Mouse (Mus musculus) large intestine, adult 2 months (tissue): ENCODE results near the gene Ppp1r18. TPM values are rescaled to one million over a fixed set of nuclear protein-coding genes. Genes with fewer than 3 reads are reported as not detected.
"Not testable (repeated sequence)": the region's sequence is repeated elsewhere in the genome, so short reads cannot be mapped to it uniquely, and the experiment has no call there.

Source experiments
- DNase-seq: peaks from one replicate; pipeline ENCODE4 v3.0.0-alpha.2; 2012; ENCODE audit warnings: low read depth, low spot score
- WGBS: fragments of 180-500 bp; shearing (Covaris S2); methylation state at CpG from one replicate; pipeline ENCODE4 v1.1.7; 2018; 5-methylcytosine and 5-hydroxymethylcytosine counted together
- polyA plus RNA-seq: library from polyadenylated mRNA; depleted of rRNA; stranded (reverse); fragments of >200 nt; gene quantifications from 2 replicates; pipeline ENCODE4 v1.2.3, GENCODE M21; 2012

Ppp1r18 gene
- polyA plus RNA-seq, 1 experiment = 26.7 TPM

DNA sequence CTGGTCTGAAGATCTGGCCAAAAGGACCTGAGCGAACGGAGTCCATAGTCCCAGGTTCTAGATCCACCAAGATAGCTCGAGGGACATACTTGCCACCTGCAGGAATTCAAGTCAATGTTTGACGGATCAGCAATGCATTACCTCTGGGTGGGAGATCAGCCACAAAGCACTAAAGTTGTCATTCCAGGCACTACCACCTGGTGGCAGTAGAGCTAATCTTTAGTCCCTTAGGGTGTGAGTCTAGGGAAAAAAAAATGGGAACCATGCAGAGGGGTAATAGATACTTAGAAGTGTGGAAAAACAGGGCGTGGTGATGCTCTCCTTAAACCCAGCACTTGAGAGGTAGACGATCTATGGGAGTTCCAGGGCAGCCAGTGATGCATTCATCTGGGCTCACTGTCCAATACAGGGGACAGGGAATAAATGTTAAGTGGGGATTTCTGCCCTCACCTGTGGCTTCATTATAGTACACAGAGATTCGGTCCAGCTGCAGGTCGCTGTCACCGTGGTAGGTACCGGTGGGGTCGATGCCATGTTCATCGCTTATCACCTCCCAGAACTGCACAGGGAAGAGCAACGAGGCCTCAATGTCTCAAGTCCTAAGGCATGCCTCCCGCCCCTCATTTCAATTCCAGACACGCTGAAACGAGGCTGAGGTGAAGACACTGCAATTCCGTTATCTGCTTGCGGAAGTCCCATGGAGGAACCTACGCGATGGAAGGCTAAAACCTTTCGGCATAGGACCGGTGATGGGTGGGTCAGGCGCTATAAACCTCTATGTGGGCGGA is 29.0 kb upstream of the Ppp1r18 start:
- 4% methylated on average over 24 of the region's 24 CpGs for WGBS
- peak; percentile 81 for DNase-seq

DNA sequence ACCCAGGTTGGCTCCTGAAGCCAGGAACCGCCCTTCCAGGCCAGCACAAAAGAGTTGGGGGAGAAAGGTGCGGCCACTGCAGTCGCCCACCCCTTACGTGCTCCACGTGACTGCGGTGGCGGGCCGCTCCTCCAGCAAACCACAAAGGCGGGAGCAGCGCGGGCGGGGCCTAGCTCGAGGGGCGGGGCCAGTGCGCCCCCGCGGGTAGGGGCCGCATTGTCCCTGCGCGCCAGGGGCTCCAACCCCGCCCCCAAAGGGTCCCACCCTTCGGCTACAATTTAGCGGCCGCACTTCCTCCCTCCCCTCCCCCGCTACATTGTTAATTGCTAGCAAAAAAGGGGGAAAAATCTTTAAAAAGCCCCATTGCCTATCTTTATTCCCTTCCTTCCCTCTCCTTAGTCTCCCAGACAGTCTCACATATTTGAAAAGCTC is 28.4 kb upstream of the Ppp1r18 start:
- 0% methylated on average over 25 of the region's 25 CpGs for WGBS
- DNase-seq = no peak

DNA sequence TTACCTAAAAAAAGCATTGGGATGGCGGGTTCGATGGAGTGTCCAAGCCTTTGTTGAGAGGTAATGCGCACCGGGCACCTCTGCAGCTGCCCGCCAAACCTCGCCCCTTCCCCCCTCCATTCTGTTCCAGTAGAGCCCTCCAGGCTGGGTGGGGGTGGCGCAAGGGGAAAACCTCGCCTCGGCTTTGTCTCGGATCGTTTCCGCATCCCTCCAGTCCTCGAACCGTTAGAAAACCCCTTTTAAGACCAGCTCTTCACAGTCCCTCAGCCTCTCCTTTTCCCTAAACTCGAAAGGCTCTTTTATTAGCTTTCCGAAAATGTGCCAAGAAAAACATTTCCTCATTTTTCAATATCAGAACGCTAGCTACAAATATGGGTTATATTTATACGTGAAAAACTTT is 27.9 kb upstream of the Ppp1r18 start:
- DNase-seq = no peak
- under 1% methylated on average over 18 of the region's 18 CpGs for WGBS

DNA sequence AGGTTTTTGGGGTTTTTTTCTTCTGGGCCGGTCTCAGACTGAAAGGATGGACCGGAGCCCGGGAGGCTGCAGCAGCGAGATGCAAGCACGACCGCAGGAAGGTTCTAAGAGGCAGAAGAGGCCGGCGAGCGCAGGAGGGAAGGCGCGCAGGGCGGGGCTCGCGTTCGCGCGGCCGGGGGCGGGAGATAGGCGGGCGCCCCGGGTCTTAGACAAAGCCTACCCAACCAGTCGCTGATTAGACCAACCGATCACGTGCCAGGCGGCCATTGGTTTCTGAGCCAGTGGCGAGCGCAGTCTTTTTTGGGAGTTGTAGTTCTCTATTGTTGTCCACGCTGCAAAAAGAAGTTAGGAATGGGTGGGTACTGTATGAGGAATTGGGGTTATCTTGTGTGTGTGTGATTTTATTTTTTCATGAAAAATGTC is 27.3 kb upstream of the Ppp1r18 start, which contains the start of gene Tubb5:
Gene Tubb5 (minus strand): TSS at position 185 of the 423 bp plus-strand sequence.
- whole genome bisulfite sequencing = 1% methylated on average over 29 of the region's 29 CpGs
- DNase-seq = peak; percentile 93

DNA sequence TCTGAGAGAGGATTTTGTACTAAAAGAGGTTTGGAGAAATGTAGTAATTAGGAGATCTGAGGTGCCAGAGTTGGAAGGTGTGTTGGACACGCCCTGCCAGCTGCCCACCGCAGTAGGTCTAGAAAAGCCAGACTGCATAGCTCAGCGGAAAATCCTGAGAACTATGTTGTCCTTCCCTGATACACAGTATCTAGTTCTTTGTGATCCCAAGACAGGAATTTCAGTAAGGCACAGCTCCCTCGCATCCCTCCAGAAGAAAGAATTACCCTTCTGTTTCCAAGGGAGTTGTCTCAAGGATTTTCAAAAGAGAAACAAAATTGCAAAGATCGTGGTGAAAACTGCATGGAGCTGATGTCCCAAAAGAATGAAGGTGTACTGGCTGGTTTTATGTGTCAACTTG is 26.8 kb upstream of the Ppp1r18 start:
- DNase-seq = no peak
- WGBS = 4% methylated on average over 5 of the region's 5 CpGs

DNA sequence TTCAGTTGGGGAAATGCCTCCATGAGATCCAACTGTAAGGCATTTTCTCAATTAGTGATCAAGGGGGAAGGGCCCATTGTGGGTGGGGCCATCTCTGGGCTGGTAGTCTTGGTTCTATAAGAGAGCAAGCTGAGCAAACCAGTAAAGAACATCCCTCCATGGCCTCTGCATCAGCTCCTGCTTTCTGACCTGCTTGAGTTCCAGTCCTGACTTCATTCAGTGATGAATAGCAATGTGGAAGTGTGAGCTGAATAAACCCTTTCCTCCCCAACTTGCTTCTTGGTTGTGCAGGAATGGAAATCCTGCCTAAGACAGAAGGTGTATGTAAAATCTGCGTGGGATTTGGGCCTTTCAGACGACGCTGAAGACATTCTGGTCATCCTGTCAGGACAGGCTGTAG is 26.4 kb upstream of the Ppp1r18 start:
- DNase-seq = not testable (repeated sequence)
- WGBS = 54% methylated on average over 3 of the region's 3 CpGs

DNA sequence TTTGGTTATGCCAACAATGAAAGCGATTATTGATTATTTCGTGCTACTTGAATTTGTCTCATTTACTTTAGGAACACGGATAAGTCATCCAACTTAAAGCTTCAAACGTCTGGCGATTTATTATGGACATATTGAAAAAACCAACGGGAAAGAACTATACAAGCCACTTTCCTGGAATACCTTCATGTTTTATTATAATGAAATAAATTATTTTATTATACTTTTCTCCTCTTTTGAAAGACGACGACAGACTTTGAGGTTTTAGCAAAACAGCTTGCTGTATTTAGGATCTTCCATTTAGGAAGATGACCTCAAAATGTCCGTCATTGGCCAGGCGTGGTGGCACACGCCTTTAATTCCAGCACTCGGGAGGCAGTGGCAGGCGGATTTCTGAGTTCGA is 24.8 kb upstream of the Ppp1r18 start:
- 44% methylated on average over 14 of the region's 14 CpGs for WGBS
- DNase-seq = no peak

DNA sequence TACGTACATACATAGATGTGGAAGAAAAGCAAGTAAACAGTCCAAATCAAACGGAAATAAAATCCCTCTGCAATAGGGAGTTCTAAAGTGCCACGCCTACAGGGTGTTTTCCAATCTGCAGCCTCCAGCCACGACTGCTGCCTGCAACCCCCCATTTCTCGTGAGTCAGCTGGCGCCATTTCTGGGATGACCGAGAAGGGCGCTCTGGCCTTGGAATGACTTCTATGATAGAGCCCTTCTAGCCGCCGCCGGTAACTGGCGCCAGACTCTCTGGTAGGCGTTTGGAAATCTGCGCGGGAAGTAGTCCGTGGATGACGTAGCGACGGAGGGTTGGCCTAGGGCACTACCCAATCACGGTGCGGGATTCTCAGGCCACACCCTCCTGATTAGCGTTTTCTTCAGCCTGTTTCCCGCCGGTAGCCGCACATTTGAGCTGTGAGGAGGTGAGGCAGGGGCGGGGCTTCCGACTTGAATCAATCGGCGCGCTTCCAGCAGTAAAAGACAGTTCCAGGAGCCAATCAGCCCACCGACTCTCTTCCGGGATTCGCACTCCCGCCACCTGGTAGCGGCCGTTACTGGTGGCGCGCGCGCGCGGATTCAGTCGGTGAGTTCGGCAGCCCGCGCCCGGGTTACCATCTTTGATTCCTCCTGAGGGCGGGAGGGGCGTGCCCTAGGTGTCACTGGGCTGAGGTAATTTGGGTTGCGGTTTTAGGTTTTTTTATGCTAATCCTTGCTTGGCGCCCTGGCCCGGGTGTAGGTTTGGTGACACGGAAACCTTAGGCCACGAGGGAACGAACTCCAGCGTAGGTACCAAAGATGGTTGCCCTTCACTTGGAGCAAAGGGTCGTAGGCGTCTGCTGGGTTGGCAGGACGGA is 24.1 kb upstream of the Ppp1r18 start, which contains the start of gene Mdc1:
Gene Mdc1 (plus strand): TSS at position 440 of the 875 bp plus-strand sequence.
- WGBS = under 1% methylated on average over 59 of the region's 59 CpGs
- peak; percentile 97 for DNase-seq

DNA sequence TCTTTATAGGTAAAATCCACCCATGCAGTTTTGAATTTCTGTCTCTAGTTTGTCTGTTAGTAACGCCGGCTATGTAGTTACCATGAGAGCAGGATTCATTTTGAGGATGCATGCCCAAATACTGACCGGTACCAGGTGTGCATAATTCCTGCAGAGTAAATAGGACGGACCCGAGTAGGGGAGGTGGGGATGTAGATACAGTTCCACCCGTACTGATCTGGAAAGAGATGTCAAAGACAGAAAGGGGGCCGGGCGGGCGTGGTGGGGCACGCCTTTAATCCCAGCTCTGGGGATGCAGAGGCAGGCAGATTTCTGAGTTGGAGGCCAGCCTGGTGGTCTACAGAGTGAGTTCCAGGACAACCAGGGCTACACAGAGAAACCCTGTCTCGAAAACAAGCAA is 23.4 kb upstream of the Ppp1r18 start:
- no peak for DNase-seq
- WGBS = 14% methylated on average over 11 of the region's 11 CpGs

DNA sequence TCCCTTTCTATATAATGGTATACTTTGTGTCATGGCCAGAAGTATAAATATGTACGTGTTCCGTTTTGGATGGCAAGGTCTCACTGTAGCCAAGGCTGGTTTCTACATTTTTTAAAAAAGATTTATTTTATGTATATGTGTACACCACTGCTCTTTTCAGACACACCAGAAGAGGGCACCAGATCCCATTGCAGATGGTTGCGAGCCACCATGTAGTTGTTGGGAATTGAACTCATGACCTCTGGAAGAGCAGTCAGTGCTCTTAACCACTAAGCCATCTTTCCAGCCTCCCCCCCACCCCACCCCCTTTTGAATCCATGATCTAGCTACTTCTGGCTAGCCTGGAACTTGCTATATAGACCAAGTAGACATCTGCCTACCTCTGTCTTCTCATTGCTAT is 21.9 kb upstream of the Ppp1r18 start:
- WGBS = 94% methylated on average over 3 of the region's 3 CpGs
- no peak for DNase-seq

DNA sequence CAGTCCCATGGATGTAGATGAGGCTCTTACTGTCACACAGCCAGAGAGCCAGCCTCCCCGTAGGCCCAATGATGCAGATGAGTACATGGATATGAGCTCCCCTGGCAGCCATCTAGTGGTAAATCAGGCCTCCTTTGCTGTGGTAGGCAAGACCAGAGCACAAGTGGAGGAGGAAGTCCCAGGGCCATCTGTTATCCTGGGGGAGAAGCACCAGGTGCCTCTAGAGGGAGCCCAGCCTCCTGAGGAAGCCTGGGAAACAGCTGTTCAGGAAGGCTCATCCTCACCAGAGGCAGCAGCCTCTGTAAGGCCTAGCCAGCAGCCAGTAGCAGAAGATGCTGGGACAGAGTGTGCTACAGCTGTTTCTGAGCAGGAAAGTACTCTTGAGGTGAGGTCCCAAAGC is 17.3 kb upstream of the Ppp1r18 start:
- no peak for DNase-seq
- WGBS = 31% methylated on average over 1 of the region's 1 CpGs

DNA sequence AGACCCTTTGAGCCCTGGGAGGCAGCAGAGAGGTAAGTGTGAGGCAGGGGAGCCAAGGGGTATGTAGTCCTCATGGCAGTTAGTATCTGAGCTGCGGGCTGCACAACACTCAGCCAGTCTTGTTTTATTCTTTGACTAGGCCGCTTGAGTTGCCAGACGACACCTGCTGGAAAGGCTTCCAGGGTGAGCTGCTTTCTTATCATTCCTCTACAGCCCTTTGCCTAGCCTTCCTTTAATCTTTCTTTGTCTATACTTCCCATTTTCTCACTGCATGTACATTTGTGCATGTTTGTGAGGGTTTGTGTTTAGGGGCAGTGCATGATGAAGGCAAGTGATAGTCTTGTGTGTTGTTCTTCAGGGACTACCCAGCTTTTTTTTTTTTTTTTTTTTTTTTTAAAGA is 14.4 kb upstream of the Ppp1r18 start:
- 97% methylated on average over 3 of the region's 3 CpGs for WGBS
- no peak for DNase-seq

DNA sequence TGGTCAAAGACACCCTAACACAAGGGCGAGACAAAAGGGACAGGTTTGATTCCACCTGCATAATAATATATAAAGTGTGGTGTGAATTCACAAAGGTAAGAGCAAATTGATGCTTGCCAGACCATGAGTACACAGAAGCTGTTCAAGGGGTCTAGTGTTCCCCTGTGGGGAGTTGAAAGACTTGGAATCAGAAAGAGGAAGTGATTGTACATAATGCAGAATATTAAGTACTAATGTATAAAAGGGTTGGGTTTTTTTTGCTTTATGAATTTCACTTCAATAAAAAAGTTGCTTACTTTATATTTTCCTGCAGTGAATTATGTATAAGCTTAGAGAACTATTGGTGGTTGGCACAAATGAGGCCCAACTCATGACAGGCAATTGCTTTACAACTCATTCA is 6.0 kb upstream of the Ppp1r18 start:
- 98% methylated on average over 1 of the region's 1 CpGs for WGBS
- no peak for DNase-seq

DNA sequence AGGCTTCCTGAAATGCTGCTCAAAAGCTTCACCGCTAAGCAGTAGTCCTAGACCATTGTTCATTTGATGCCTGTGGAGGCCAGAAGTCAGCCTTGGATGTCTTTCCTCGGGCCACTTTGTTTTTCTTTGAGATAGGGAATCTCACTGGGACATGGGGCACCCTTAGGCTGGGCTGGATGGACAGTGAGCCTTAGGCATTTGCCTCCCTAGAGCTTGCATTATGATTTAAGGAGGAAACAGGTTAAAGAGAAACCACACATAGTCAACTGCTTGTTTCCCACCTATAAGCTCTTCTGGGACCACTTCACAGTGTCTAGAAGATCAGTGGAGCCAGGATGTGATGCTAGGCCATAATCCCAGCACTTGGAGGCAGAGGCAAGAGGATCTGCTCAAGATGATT is 5.6 kb upstream of the Ppp1r18 start:
- whole genome bisulfite sequencing = 76% methylated on average over 2 of the region's 2 CpGs
- no peak for DNase-seq

DNA sequence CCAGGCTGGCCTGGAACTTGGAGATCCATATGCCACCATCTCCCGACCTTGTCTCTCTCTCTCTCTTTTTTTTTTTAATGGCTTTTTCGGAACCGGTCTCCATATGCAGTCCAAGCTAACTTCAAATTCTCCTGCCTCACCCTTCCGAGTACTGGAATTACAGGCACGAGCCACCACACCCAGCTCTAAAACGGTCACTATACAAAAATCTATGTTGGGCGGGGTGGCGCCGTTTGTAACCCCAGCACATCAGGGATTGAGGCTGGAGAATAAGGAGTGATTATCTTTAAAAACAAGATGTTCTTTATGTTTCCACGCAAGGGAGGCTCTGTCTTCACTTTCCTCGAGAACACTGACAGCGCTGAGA is 4.6 kb upstream of the Ppp1r18 start:
- 3% methylated on average over 12 of the region's 12 CpGs for WGBS
- DNase-seq = no peak

DNA sequence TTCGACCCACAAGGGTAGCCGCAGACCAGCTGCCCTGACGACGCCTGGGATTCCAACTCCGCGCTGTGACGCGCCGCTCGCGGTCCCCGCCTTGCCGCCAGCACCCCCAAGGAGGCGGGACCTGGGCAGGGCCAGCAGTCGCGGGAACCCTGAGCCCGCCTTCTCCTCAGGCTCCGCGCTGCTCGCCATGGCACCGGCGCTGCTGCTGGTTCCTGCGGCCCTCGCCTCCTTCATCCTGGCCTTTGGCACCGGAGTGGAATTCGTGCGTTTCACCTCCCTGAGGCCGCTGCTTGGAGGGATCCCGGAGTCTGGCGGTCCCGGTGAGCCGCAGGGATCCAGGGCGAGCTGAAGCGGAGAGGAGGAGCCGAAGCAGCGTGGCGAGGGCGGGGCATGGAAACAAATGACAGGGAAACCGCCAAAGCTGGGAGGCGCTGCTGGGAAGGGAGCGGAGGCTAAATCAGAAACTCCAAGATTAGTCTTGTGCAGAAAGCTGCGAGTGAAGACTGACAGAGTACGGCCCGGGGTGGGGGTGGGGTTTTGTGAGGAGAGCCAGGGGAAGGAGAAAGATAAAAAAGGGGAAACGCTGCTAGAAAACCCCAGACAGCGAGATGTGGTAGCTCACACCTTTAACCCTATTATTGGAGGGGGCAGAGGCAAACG is 4.1 kb upstream of the Ppp1r18 start, which contains the start of gene Nrm:
Gene Nrm (plus strand): TSS at position 121 of the 660 bp plus-strand sequence.
- no peak for DNase-seq
- 1% methylated on average over 47 of the region's 47 CpGs for WGBS

DNA sequence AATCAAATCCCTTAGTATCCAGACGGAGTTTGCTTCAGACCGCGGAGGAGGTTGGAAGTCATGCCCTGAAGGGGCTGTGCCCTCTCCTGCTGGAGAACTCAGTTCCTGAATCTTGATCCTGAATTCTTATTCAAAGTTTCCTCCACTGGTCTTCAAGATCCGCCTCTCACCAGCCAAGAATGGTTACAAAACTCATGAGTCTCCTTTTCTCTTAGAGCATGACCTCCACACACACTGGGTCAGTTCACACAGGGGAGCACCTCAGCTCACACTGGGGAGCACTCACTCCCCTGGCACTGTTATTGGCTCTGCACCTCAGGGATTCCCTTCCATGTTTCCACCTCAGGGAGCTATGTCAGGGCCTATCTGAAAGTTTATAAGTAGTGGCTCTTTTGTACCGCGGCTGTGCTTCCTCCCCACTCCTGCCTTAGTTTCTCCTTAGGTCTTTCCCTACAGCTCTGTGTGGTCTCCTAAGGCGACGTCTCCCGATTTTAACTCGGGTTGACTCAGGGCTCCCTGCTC is 500 bp upstream of the Ppp1r18 start:
- no peak for DNase-seq
- WGBS = 47% methylated on average over 10 of the region's 10 CpGs

DNA sequence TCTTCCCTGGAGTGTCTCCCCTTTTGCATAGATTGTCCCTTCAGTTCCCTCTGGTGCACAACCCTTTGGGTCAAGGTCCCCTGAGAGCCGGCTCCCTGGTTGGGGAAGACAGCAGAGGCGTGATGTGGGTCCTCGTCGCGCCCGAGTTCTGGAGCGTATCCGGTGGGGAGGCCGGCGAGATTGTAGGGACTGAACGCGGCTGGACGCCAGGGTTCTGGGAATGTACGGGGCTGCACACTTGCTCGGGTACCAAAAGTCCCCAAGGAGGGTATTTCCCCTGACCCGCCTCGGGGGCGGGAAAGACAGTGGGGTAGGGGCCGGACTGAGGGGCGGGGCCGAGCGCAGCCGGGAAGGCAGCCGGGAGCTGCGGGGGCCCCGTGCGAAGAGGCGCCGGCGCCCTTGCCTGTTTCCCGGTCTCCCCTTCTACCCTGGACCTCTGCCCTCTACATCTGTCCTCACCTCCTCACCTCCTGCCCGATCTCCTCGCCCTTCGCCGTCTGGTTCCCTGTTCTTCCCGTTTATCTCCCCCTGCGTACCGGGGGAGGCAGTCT is 963 bp downstream of the Ppp1r18 start:
- no peak for DNase-seq
- WGBS = 1% methylated on average over 37 of the region's 38 CpGs
